Mouse (Mus musculus) spleen, postnatal 4 days (tissue): Measurements from ENCODE around the gene Pigh.

Source experiments
- DNase-seq, 2 experiments: peaks; one replicate each; pipeline ENCODE4 v3.0.0; 2022; ENCODE audit warnings: low spot score in 2 of 2

The Pigh gene

DNA sequence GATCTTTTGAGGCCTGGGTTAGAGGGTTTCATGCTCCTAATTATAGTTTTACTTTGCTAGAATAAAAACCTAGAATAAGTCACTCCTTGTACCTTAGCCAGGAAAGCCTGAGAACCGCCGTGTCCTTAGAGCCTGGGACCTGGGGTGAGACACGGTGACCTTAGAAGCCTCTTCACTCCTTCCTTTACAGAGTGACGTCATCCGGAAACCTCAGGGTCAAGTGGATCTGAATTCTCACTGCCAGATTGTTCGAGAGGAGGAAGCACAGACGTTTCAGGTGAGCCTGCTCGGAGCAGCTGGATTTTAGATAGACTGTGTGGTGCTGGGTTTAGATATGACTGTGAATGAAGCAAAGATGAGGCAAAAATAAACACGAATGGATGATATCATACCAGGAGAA lies 23.0 kb downstream of the Pigh start:
- no peak for DNase-seq

DNA sequence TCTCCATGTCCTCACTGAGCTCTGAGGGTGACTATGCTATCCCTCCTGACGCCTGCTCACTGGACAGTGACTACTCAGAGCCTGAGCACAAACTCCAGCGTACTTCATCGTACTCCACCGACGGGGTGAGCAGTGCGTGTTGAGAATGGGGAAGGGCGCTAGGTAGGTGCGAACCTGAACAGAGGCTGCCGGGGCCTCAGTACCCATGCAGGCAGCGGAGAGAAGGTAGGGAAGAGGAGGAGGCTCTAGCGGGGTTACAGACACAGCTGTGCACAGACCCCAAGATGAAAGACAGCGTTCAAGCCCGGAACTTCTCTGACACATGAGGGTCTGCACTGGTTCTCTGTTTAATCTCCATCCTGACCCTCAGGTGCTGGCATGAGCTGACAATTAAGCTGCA lies 25.0 kb downstream of the Pigh start:
- no peak for DNase-seq

- no peak for DNase-seq
Measured at GRCm38 (mm10) chr12:79060766-79061652, 28.4 kb downstream of the Pigh start.

GRCm38 (mm10) chr12:79060134-79060533 lies 29.3 kb downstream of the Pigh start:
- DNase-seq = no peak

DNA sequence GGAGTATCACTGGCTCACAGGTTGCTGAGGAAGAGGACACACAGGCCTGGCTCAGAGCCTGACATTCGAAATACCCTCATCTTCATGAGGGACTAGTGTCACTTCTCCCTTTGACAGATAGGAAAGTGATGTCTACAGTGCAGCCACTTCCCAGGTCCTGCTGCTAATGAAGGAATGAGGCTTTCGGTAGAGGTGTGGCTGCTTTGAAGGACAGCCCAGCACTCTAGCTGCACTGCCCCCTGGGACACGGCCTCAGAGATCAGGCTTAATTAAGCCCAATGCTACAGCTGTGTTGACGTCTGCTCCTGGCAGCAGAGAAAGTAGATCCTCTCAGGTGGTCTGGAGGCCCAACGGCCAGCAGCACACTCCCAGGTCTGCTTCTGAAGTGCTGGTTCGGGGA lies 29.9 kb downstream of the Pigh start:
- no peak for DNase-seq

DNA sequence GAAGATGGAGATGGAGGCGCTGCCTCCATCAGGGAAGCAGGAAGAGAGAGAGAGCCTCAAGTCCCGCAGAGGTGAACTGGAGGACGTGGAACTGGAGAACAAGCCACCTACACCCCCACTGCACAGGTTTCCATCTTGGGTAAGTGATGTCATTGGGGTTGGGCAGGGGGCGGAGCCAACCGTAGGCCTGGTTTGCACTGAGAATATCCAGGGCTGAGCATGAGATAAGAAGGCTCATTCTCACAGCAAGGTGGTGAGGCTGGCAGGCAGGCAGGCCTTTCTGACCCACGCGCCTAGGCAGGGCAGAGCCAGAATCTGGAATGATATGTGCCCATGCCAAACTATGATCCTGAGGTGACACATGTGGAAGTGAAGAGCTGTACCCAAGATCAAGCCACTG lies 34.2 kb downstream of the Pigh start:
- DNase-seq = peak in 1 of 2 experiments; percentile 39

DNA sequence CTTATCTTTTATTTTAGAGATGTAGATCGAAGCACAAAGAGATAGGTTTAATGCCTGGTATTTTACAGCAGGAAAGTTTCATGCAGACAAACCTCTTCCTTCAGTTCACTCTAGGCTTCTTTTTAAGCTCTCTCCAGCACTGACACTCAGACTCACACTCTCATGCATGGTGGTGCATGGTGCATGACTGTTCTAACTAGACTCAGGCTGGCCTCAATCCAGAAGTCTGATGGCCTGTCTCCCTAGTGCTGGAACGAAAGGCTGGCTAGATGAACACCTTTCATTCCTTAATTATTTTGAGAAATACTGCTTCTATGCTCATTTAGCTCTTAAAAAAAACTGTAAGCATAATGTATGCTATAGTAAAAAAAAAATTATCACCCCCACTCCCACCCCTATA lies 37.4 kb downstream of the Pigh start:
- no peak for DNase-seq

GRCm38 (mm10) chr12:79050545-79051212 lies 38.8 kb downstream of the Pigh start:
- DNase-seq = no peak

DNA sequence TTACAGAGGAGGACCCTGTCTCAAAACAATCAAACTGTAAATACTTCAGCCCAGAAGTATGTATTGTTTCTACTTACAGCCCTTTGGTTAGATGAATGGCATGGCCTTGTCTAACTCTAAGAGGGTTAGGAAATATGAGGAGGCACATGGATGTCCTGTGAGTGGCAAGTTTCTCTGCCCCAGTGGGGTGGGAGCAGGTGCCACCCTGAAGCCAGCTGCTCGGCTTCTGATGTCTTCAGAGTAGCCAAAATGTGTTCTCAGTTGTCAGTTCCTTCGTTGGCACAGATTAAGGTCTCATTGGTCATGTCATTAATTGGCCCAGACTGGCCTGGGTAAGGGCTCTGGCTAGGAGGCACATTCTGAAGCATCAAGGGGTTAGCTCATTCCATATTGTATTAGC lies 39.6 kb downstream of the Pigh start:
- DNase-seq = no peak

DNA sequence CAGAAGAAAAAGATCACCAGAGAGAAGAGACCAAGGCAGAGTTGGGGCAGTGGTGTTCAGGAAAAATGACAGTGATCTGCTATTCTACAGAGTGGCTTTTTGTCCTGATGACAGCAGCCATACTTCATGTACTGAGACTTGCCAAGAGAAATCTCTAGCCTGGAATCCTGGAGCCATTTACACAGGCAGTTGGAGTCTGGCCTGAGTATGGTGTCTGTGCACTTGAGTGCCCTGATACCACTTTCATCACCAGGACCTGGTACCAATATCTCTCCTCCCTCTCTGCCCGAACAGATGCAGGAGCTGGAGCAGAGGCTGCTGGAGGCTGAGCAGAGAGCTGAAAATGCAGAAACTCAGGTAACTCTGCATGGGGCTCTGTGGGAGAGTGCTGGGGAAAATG lies 40.6 kb downstream of the Pigh start:
- no peak for DNase-seq

DNA sequence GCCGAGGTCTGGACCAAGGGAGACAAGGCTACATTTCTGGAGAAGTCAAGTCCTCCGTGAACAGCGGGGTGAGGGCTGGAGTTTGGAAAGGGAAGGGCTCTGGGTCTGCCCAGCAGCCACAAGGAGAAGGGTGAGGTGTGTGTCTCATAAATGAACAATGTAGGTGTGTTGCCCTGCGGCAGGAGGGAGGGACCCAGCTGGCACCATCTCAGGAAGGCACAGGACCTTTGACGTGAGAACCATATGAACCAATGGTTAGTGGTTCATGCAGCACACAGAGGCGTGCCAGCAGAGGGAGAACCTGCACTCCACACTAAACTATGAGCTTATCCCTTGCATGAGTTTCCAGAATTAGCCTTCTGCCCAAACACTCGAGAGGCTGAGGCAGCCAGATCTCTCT lies 42.2 kb downstream of the Pigh start:
- DNase-seq = no peak

DNA sequence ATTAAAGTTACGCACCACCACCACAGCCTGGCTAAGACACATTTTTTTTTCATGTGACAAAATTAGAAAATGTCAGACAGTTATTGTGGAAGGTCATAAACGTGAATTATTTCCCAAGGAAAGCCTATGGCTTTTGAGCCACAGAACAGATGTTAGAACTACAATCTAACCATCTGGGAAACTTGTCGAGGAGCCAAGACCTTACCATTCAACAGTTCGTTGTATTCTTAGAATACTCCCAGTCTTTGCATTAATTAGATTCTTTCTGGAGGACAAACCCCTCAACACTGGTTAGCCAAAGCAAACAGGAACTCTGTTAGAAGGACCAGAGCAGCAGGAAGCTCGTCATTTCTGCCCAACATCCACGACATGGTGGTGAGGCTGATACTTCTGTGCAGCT lies 43.3 kb downstream of the Pigh start:
- DNase-seq = no peak

- DNase-seq = no peak
Measured at GRCm38 (mm10) chr12:79044668-79045067, 44.8 kb downstream of the Pigh start.

- DNase-seq = no peak
Measured at GRCm38 (mm10) chr12:79041436-79041835, 48.0 kb downstream of the Pigh start.

GRCm38 (mm10) chr12:79040201-79040827 lies 49.1 kb downstream of the Pigh start:
- DNase-seq = no peak

GRCm38 (mm10) chr12:79039708-79040107 lies 49.7 kb downstream of the Pigh start:
- no peak for DNase-seq

GRCm38 (mm10) chr12:79035349-79035748 lies 54.1 kb downstream of the Pigh start:
- DNase-seq = no peak

DNA sequence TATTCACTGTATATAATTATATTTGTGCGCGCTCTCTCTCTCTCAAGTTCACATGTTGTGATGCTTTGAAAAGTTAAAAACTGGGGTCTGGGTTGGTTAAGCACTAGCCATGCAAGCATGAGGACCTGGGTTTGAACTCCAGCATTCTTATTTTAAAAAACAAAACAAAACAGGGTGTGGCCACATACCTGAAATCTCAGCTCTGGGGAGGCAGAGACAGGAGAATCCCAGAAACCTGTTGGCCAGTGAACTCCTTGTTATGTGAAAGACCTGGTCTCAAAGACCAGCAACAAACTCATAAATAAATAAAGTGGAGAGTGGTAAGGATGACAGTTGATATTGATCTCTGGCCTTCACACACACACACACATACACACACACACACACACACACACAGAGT lies 55.1 kb downstream of the Pigh start:
- DNase-seq = no peak
